Mouse (Mus musculus) heart, embryonic 13.5 days (tissue): ENCODE data around the gene Atg7. TPM values are rescaled to one million over a fixed set of nuclear protein-coding genes. Genes with fewer than 3 reads are reported as not detected.

Experiments used
- ATAC-seq: fragments of 200-750 bp; cut with Nextera tagmentation; 2 replicates; pipeline ENCODE4 v1.8.0; 2017; ENCODE audit warnings: moderate TSS enrichment; ENCODE audit not compliant: insufficient number of reproducible peaks, low FRiP score, low TSS enrichment; ENCODE audit errors: extremely low read depth
- H3K27ac ChIP-seq: fragments of 300-500 bp; sonication (generic); replicated peaks from 2 replicates; pipeline ENCODE4 v1.5.1; 2015; ENCODE audit warnings: moderate library complexity, mild to moderate bottlenecking, inconsistent platforms
- H3K27me3 ChIP-seq: fragments of 300-500 bp; sonication (generic); replicated peaks from 2 replicates; pipeline ENCODE4 v1.6.1; 2015; ENCODE audit warnings: mild to moderate bottlenecking, inconsistent platforms
- H3K36me3 ChIP-seq: fragments of 300-500 bp; sonication (generic); 2 replicates; pipeline ENCODE4 v1.6.1; 2015; ENCODE audit warnings: mild to moderate bottlenecking, inconsistent platforms
- H3K4me1 ChIP-seq: fragments of 300-500 bp; sonication (generic); 2 replicates; pipeline ENCODE4 v1.6.1; 2015; ENCODE audit warnings: inconsistent platforms
- H3K4me2 ChIP-seq: fragments of 300-500 bp; sonication (generic); 2 replicates; pipeline ENCODE4 v1.6.1; 2015; ENCODE audit warnings: inconsistent platforms, mild to moderate bottlenecking, moderate library complexity
- H3K4me3 ChIP-seq: fragments of 300-500 bp; sonication (generic); 2 replicates; pipeline ENCODE4 v1.5.1; 2015; ENCODE audit warnings: moderate library complexity, mild to moderate bottlenecking, inconsistent platforms
- H3K9ac ChIP-seq: fragments of 300-500 bp; sonication (generic); 2 replicates; pipeline ENCODE4 v1.6.1; 2015; ENCODE audit warnings: inconsistent platforms, mild to moderate bottlenecking, moderate library complexity
- H3K9me3 ChIP-seq: fragments of 300-500 bp; sonication (generic); 2 replicates; pipeline ENCODE4 v1.6.1; 2016; ENCODE audit warnings: inconsistent platforms
- WGBS: fragments of 180-500 bp; shearing (Covaris S2); methylation state at CpG from one replicate; pipeline ENCODE4 v1.1.7; 2015; ENCODE audit warnings: mixed read lengths; 5-methylcytosine and 5-hydroxymethylcytosine counted together
- polyA plus RNA-seq: library from polyadenylated mRNA; unstranded; fragments of >200 nt; fragmentation: Nextera tagmentation; extraction: Ambion mirVana; gene quantifications from 2 replicates; pipeline ENCODE4 v1.2.1, GENCODE M21; 2015

Gene Atg7
- polyA plus RNA-seq, 1 experiment from 2014 or later, result 17.5 TPM

DNA sequence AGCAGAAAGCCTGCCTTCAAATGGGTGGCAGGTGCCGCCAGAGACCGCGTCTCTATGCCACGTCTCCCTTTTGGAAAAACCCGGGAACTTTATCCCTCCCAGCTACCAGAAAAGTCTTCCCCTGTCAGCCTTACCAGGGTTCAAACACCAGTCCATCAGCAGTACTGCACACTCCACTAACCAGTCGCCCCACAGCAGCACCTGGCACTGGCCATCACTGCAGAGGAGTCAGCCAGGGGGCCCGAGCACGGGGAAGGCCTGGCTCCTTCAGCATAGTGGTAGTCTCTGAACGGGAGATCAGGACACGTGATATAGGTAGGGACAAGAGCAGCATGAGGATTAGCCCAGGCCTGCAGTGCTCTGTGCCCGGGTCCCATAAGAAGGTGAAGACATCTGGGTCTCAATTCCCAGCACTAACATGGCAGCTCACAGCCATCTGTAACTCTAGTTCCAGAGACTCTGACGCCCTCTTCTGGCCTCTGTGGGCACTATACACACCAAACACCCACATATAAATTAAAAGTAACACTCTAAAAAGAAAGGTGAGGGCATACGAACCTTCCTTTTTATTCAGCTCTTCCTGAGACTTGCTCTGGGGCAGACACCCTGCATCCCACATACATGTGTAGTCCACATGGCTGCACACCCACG, 228.2 kb downstream of the Atg7 start:
- Histone ChIP-seq H3K4me3 (no peak overlapping the region), H3K9me3 (no peaks in the 10 kb centered on the region), H3K27ac (no peak overlapping the region), H3K36me3 (peaks cover 16% of the 10 kb centered on the region), H3K4me1 (peaks cover 87% of the 10 kb centered on the region), H3K9ac (no peak overlapping the region), H3K27me3 (no peaks in the 10 kb centered on the region), H3K4me2 (no peak overlapping the region)
- 84% methylated on average over 14 of the region's 14 CpGs for WGBS
- no peak for ATAC-seq

DNA sequence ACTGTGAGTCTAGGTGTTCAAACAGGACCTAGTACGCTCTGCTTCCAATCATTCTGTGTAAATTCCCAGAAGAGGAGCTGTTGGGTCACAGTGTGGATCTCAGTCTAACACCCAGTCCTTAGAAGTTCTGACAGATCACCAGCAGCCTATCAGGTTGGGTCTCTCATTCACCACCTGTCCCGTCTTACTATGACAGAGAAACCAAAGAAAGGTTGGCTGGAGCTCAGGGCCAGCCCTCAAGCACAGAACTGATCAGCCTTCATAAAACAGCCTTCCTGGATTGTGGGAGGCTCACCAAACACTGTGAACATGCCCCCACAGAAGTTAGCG, 230.9 kb downstream of the Atg7 start:
- Histone ChIP-seq H3K27me3 (no peaks in the 10 kb centered on the region), H3K4me3 (peak overlapping the region; percentile 62), H3K9me3 (no peaks in the 10 kb centered on the region), H3K4me2 (peak overlapping the region; percentile 97), H3K36me3 (peaks cover 18% of the 10 kb centered on the region), H3K9ac (peak overlapping the region; percentile 88), H3K4me1 (peaks cover 91% of the 10 kb centered on the region), H3K27ac (peak overlapping the region; percentile 99)
- WGBS, result 69% methylated on average over 3 of the region's 3 CpGs
- ATAC-seq, result no peak

DNA sequence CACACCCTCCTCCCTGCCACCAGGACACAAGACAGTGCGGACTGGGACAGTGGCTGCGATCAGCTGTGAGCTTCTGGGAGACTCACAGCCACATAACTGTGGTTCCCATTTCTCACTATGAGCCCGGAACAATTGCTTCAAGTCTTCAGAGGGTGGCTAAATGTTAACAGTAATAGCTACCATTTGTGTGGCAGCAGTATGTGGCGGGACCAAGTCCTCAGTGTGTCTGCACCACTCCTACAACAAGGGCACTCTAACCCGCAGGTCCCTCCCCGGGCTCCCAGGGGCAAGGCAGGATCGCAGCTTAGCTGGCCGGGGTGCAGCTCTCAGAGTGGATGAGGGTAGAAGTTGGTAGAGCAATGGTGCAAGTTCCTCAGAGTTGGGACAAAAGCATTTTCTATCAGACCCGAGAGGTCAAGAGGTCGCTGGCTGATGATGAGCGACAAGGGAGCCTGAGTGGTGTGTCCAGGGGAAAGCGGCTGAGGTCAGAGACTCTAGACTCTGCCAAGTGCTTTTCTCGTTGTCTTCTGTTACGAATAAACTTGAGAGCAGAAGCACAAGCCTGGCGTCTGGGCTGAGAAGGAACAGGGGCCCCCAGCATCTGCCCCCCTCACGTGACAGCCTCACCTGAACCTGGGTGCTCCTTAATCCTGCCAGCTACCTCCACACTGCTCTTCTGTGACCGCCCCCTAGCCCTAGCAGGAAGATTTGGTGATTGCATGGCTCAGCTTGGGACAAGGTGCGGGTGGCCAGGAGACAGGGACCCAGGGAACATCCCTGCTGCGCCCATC, 231.4 kb downstream of the Atg7 start:
- Histone ChIP-seq H3K9ac (peak overlapping the region; percentile 88), H3K4me1 (peaks cover 91% of the 10 kb centered on the region), H3K36me3 (peaks cover 24% of the 10 kb centered on the region), H3K9me3 (no peaks in the 10 kb centered on the region), H3K4me2 (peak overlapping the region; percentile 97), H3K4me3 (peak overlapping the region; percentile 62), H3K27ac (peak overlapping the region; percentile 99), H3K27me3 (no peaks in the 10 kb centered on the region)
- ATAC-seq, result peak; percentile 28; the same call in 1 of the 2 replicates
- 14% methylated on average over 19 of the region's 19 CpGs for WGBS

DNA sequence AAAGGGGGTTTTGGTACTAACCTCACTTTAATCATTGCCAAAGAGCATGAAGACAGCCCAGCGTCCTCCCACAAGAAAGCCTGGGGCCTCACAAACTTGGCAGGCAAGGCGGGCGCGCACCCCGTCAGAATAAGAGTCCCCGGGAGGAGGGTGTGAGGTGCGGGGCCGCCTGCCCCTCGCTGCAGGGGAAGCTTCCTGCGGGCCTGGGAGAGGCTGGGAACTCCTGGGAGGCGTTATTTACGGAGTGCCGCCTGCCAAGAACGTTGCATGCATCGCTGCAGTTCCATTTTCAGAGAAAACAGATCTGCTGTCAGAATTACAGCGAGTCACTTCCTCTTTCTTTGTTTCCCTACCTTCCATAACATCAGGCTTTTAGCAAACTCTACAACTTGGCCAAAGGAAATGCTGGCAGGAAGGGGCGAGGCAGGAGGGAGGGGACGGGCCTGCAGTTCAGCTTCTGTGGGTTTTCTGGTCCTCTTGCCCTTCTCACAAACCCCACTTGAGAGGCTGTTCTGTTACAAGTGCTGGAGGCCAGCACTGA, 232.2 kb downstream of the Atg7 start:
- Histone ChIP-seq H3K27me3 (no peaks in the 10 kb centered on the region), H3K4me3 (peak overlapping the region; percentile 62), H3K27ac (peak overlapping the region; percentile 99), H3K4me1 (peaks cover 91% of the 10 kb centered on the region), H3K9me3 (no peaks in the 10 kb centered on the region), H3K36me3 (peaks cover 27% of the 10 kb centered on the region), H3K4me2 (peak overlapping the region; percentile 97), H3K9ac (peak overlapping the region; percentile 88)
- 1% methylated on average over 18 of the region's 18 CpGs for WGBS
- ATAC-seq, result peak; percentile 69; the same call in 1 of the 2 replicates

DNA sequence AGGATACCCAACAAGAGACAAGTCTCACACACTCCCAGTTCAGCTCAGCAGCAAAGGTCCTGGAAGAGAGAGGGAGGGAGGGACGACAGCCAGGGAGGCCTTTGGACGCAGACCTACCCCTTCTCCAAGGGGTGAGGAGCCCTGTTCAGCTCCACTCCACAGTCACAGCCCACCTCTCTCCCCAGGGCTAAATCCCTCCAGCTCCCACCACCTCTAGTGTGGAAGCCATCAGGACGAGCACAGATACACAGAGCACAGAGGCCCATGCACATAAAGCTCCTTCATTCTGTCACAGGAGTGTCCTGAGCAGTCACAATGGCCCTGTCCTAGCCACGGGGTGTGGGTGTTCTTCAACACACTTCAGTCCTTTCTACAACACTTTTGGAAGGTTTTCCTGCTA, 233.1 kb downstream of the Atg7 start:
- peaks cover 20% of the 10 kb centered on the region for H3K36me3 ChIP-seq
- H3K27me3 ChIP-seq, result no peaks in the 10 kb centered on the region
- peaks cover 91% of the 10 kb centered on the region for H3K4me1 ChIP-seq
- WGBS, result 26% methylated on average over 4 of the region's 4 CpGs
- H3K9me3 ChIP-seq, result no peaks in the 10 kb centered on the region
- 0 out of 2 replicates have a peak overlapping the region, but pooled peaks have one; percentile 97 for H3K4me2 ChIP-seq
- H3K9ac ChIP-seq, result peak overlapping the region; percentile 88
- no peak overlapping the region for H3K4me3 ChIP-seq
- no peak for ATAC-seq
- H3K27ac ChIP-seq, result peak overlapping the region; percentile 99

DNA sequence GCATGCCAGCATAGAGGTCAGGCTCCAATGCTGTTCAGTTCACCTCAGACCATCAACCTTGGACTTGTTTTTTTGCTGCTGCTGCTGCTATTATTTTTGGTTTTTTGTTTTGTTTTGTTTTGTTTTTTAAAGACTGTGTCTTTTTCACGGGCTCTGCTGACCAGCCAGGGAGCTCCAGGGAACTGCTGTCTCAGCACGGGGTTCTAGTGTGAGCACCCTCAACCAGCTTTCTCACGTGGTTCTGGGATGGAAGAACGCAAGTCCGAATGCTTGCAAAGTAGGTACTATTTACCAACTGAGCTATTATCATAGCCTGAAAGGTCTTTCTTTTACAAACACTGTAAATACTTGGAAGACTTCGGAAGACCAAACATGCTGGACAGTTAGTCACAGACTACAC, 233.6 kb downstream of the Atg7 start:
- Histone ChIP-seq H3K9me3 (no peaks in the 10 kb centered on the region), H3K4me1 (peaks cover 93% of the 10 kb centered on the region), H3K27me3 (no peaks in the 10 kb centered on the region), H3K36me3 (peaks cover 15% of the 10 kb centered on the region), H3K27ac (peak overlapping the region; percentile 99), H3K9ac (peak overlapping the region; percentile 88), H3K4me3 (no peak overlapping the region), H3K4me2 (no peak overlapping the region)
- no peak for ATAC-seq
- 68% methylated on average over 6 of the region's 6 CpGs for WGBS

DNA sequence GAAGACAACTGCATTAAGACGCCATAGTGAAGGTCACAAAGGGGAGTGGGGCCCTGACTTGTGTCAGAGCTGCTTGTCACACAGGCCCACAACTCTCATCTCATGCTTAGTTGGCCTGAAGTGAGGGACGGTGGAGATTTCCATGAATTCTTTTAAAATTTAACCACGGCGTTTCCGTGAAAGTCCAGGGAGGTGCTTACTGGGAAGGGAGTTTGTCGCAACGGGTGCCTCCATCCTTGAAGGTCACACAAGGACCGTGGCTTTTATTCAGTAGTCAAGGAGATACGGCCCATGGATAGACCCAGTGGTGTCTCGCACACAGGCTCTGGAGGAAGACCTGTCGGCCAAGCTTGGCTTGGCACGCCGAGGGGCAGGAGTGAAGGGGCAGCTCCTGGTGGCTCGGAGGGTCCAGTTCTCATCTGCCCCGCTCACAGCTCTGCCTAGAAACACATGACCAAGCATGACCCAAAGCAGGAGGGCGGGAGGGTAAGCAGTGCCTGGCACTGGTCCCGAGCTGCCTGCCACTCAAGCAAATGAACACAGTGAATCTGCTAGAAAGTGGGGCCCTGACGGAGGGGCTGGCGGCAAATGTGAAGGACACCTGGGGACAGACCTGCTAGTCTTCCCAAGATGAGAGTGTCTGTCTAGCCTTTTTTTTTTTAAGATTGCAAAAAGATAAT, 236.1 kb downstream of the Atg7 start:
- Histone ChIP-seq H3K9me3 (no peaks in the 10 kb centered on the region), H3K27ac (peak overlapping the region; percentile 65), H3K4me1 (peaks cover 100% of the 10 kb centered on the region), H3K9ac (peak overlapping the region; percentile 56), H3K4me3 (no peak overlapping the region), H3K27me3 (no peaks in the 10 kb centered on the region), H3K36me3 (peaks cover 14% of the 10 kb centered on the region; the same call in 1 of the 2 replicates), H3K4me2 (0 out of 2 replicates have a peak overlapping the region, but pooled peaks have one; percentile 11)
- 64% methylated on average over 19 of the region's 19 CpGs for WGBS
- no peak for ATAC-seq

DNA sequence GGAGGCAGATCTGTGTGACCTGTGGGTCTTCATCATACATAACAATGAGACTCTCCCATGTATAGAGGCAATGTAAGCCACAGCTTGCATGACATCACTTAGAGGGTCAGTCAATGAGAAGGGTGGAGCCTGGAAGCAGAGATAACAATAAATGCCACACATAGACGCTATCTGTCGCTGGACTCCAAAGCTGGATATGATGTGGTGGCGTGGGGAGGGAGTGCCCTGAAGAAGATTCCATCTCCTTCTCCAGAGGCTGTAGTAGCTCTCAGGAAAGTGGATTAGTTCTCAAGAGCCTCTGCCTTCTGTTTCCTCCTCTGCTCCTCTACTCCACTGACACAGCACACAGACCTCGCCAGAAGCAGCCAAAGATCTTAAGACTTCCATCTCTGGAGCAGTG, 237.9 kb downstream of the Atg7 start:
- Histone ChIP-seq H3K4me3 (no peak overlapping the region), H3K27me3 (no peaks in the 10 kb centered on the region), H3K36me3 (peaks cover 28% of the 10 kb centered on the region), H3K9me3 (no peaks in the 10 kb centered on the region), H3K9ac (no peak overlapping the region), H3K4me2 (no peak overlapping the region), H3K4me1 (peaks cover 97% of the 10 kb centered on the region), H3K27ac (peak overlapping the region; percentile 65)
- 22% methylated on average over 4 of the region's 4 CpGs for WGBS
- ATAC-seq, result no peak

DNA sequence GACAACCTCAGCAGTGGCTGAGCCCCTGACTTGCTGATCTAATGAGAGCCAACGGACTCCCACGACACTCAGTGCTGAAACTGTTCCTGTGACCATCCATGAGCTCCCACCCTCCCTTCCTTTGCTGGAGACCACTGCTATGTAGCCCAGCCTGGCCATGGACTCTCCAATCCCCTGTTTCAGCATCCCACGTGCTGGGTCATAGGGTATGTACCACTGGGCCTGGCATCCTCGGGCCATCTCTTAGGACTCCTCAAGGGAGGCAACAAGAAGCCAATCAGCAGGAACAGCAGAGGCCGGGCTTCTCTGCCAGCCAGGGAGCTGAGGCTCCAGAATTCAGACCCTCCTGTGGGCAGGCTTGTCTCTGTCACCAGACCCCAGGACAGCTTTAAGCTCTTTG, 239.3 kb downstream of the Atg7 start:
- Histone ChIP-seq H3K27ac (peak overlapping the region; percentile 93), H3K4me1 (peaks cover 97% of the 10 kb centered on the region), H3K4me3 (no peak overlapping the region), H3K36me3 (peaks cover 41% of the 10 kb centered on the region), H3K4me2 (peak overlapping the region; percentile 50), H3K27me3 (no peaks in the 10 kb centered on the region), H3K9ac (peak overlapping the region; percentile 76; the same call in 1 of the 2 replicates), H3K9me3 (no peaks in the 10 kb centered on the region)
- WGBS, result 52% methylated on average over 5 of the region's 5 CpGs
- ATAC-seq, result no peak

DNA sequence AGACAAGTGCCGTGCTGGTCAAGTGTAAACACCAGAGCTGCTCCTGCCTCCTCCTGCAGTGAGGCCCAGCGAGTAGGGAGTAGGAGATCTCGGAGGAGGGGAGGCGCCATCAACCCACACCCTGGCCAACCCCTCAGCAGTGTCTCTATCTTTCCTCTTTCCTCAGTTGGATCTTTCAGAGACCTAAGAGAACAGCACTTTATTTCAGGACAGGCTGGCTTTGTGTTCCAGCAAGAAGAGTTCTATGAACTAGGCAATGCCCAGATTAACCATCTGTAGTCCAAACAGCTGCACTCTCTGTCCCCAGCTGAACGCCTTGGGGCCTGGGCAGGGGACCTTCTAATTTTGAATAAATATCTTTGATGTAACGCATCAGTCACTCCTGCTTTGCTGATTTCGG, 239.8 kb downstream of the Atg7 start:
- 34% methylated on average over 7 of the region's 7 CpGs for WGBS
- Histone ChIP-seq H3K4me2 (peak overlapping the region; percentile 50), H3K4me3 (no peak overlapping the region), H3K4me1 (peaks cover 97% of the 10 kb centered on the region), H3K36me3 (peaks cover 46% of the 10 kb centered on the region), H3K27me3 (no peaks in the 10 kb centered on the region), H3K27ac (peak overlapping the region; percentile 93), H3K9me3 (no peaks in the 10 kb centered on the region), H3K9ac (peak overlapping the region; percentile 76)
- no peak for ATAC-seq

DNA sequence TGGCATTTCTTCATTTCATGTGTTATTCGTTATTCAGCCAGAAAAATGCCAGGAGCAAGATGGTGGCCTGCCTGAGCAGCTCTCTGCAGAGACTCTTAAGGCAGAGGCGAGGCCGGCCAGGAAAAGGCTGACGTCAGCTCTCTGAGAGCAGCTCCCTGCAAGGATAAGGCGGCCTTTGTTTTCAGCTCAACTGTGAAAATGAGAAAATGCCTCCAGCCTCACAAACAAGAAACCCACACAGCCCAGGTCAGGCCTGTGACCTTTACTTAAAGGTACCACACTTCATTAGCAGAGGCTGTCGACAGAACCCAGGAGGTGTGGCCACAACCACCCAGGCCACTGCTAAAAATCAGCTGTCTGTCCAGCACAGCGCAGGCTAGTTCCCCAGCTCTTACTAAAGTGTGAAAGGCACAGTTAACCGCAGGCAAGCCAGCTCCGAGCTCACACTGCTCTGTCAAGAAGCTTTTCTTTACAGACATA, 240.4 kb downstream of the Atg7 start:
- 5% methylated on average over 9 of the region's 9 CpGs for WGBS
- peak overlapping the region; percentile 76 for H3K9ac ChIP-seq
- H3K4me3 ChIP-seq, result peak overlapping the region; percentile 23; the same call in 1 of the 2 replicates
- H3K27me3 ChIP-seq, result no peaks in the 10 kb centered on the region
- peak overlapping the region; percentile 50 for H3K4me2 ChIP-seq
- peaks cover 52% of the 10 kb centered on the region for H3K36me3 ChIP-seq
- ATAC-seq, result peak; percentile 48; the same call in 1 of the 2 replicates
- no peaks in the 10 kb centered on the region for H3K9me3 ChIP-seq
- H3K27ac ChIP-seq, result peak overlapping the region; percentile 93
- peaks cover 97% of the 10 kb centered on the region for H3K4me1 ChIP-seq
